Mouse (Mus musculus) midbrain, embryonic 16.5 days (tissue): ENCODE measurements around the gene Emid1. TPM values are rescaled to one million over a fixed set of nuclear protein-coding genes. Genes with fewer than 3 reads are reported as not detected.
A peak's percentile ranks its signal among the peaks of the same experiment; 100 is the strongest.

Experiments
- ATAC-seq: fragments of 200-750 bp; cut with Nextera tagmentation; 2 replicates; pipeline ENCODE4 v1.8.0; 2017; ENCODE audit warnings: moderate TSS enrichment
- H3K27ac ChIP-seq: fragments of 300-500 bp; sonication (generic); 2 replicates; pipeline ENCODE4 v1.5.1; 2014; ENCODE audit warnings: mild to moderate bottlenecking, low read length, mixed read lengths
- H3K27me3 ChIP-seq: fragments of 300-500 bp; sonication (generic); 2 replicates; pipeline ENCODE4 v1.6.1; 2014; ENCODE audit warnings: low read depth, low read length, mixed read lengths; ENCODE audit not compliant: control insufficient read depth, insufficient read depth
- H3K36me3 ChIP-seq: fragments of 300-500 bp; sonication (generic); 2 replicates; pipeline ENCODE4 v1.6.1; 2014; ENCODE audit warnings: mild to moderate bottlenecking, low read length, moderate library complexity, mixed read lengths; ENCODE audit not compliant: control insufficient read depth, insufficient read depth
- H3K4me1 ChIP-seq: fragments of 300-500 bp; sonication (generic); 2 replicates; pipeline ENCODE4 v1.6.1; 2014; ENCODE audit warnings: mild to moderate bottlenecking, low read length, mixed read lengths; ENCODE audit not compliant: control insufficient read depth, insufficient read depth
- H3K4me2 ChIP-seq: fragments of 300-500 bp; sonication (generic); 2 replicates; pipeline ENCODE4 v1.6.1; 2014; ENCODE audit warnings: mild to moderate bottlenecking, low read length, mixed read lengths
- H3K4me3 ChIP-seq: fragments of 300-500 bp; sonication (generic); 2 replicates; pipeline ENCODE4 v1.5.1; 2014; ENCODE audit warnings: low read depth, mild to moderate bottlenecking, low read length, moderate library complexity, mixed read lengths
- H3K9ac ChIP-seq: fragments of 300-500 bp; sonication (generic); 2 replicates; pipeline ENCODE4 v1.6.1; 2014; ENCODE audit warnings: low read depth, low read length, mixed read lengths
- H3K9me3 ChIP-seq: fragments of 300-500 bp; sonication (generic); replicated peaks from 2 replicates; pipeline ENCODE4 v1.6.1; 2014; ENCODE audit warnings: mild to moderate bottlenecking, low read length, mixed read lengths; ENCODE audit not compliant: control insufficient read depth, poor library complexity, severe bottlenecking
- WGBS: fragments of 180-500 bp; shearing (Covaris S2); extraction: QIAGEN DNeasy Blood & Tissue Kit; methylation state at CpG from one replicate; pipeline ENCODE4 v1.1.7; 2014; 5-methylcytosine and 5-hydroxymethylcytosine counted together
- polyA plus RNA-seq: library from polyadenylated mRNA; unstranded; fragments of >200 nt; fragmentation: Nextera tagmentation; extraction: Ambion mirVana; gene quantifications from 2 replicates; pipeline ENCODE4 v1.2.1, GENCODE M21; 2015

Gene Emid1
- polyA plus RNA-seq, 1 experiment from 2014 or later = 12.4 TPM

DNA sequence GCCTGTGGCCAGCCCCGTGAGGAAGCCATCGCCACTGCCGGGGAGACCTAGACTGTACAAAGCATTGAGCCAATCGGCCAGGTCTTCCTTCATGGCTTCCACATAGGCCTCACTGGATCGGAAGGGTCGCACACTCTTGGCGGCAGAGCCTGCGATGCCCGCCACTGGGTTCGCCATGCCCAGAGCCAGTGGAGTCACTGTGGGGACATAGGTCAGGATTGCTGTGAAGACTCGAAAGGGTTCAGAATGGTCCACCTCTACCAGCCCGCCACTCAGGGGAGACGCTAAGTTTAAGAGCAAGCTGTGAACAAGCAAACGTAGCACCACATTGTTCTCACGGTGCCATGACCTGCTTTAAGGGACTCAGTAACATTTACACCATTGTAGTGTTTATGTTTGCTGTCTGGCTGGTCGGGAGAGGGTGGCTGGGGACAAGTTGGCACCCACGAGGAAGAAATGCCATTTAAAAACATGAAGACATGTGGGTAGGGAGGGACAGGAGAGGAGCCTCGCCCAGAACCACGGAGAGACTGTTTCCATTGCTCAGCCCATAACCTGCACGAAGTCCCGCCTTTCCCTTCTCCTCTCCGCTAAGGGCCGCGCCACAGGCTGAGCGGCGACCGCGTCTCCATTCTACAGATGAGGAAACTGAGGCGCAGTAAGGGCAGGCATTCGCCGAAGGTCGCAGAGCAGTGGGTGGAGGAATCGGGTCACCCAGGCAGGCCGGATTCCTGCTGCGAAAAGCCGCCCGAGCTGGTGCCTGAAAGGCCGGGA lies 87.6 kb downstream of the Emid1 start:
- H3K4me1 ChIP-seq = peaks cover 33% of the 10 kb centered on the region
- peaks cover 40% of the 10 kb centered on the region for H3K27me3 ChIP-seq
- H3K4me3 ChIP-seq = peak overlapping the region; percentile 70
- WGBS = 17% methylated on average over 38 of the region's 38 CpGs
- peaks cover 15% of the 10 kb centered on the region for H3K36me3 ChIP-seq
- H3K4me2 ChIP-seq = peak overlapping the region; percentile 79
- ATAC-seq = peak; percentile 24
- H3K9me3 ChIP-seq = no peaks in the 10 kb centered on the region
- peak overlapping the region; percentile 77 for H3K9ac ChIP-seq
- H3K27ac ChIP-seq = no peak overlapping the region

DNA sequence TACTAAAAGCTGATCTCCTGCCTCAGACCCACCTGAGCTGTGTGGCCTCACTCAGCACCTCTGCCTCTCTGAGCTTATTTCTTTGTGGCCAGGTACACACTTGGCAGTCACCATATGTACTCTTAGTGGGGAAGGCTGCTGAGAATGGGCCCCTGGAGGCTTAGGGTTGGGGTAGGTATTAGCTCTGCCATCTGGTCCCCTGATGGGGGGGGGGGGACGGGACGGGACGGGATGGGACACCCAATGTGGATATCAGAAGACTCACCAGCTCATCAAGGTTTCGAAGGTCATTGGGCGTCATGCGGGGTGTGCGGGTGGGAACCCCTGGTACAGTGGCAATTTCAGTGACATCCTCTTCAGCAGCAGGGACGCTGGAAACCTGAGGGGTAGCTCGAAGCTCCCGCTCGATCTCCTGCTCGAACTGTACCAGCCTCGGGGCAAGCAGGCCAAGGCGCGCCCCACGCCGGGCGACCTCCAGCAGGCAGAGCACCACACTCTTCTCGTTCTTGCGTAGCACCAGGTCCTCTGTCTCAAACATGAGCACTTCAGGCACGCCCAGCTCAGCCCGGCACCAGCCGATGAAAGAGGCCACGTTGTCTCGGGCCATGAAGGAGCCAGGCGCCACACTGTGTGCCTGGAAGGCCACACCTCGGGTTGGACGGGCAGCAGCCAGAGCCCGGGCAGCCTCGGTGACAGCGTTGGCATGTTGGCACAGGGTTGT lies 88.3 kb downstream of the Emid1 start:
- Histone ChIP-seq H3K4me1 (peaks cover 33% of the 10 kb centered on the region), H3K4me2 (peak overlapping the region; percentile 79), H3K27me3 (peaks cover 45% of the 10 kb centered on the region), H3K9ac (peak overlapping the region; percentile 36; the same call in 1 of the 2 replicates), H3K36me3 (peaks cover 11% of the 10 kb centered on the region), H3K9me3 (no peaks in the 10 kb centered on the region), H3K4me3 (peak overlapping the region; percentile 70), H3K27ac (no peak overlapping the region)
- peak; percentile 1; the same call in 1 of the 2 replicates for ATAC-seq
- 54% methylated on average over 30 of the region's 31 CpGs for WGBS

DNA sequence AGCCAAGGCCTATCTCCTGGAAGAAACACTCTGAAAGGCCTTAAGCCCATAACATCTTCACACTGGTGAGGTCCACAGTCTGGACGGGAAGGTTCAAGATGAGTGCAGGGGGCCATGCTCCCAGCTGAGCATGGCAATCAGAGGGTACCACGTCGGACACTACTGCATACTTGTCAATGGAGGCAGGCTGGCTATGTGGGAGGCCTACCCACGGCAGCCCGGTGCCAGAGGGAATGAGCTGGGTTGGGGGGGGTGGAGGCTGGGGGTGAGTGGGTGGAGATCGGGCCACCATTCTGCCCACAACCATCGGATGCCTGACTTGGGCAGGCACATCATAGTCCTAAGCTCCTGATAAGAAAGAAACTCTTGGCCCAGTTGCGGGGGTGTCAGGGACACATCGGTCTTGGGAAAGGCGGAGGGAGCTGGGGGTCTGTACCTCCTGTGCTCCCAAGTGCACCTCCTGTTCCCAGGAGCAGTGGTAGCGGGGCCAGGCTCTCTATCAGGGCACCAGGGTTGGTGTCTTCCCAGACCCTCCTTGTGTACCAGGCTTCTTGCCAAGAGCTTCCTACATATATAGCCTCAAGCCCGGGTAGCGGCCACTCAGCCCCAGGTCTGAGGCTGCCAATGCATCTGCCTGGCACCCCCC lies 89.1 kb downstream of the Emid1 start:
- no peak for ATAC-seq
- Histone ChIP-seq H3K9ac (no peak overlapping the region), H3K4me1 (peaks cover 37% of the 10 kb centered on the region), H3K4me3 (no peak overlapping the region), H3K27me3 (peaks cover 45% of the 10 kb centered on the region), H3K4me2 (peak overlapping the region; percentile 58; the same call in 1 of the 2 replicates), H3K36me3 (peaks cover 4% of the 10 kb centered on the region; the same call in 1 of the 2 replicates), H3K27ac (no peak overlapping the region), H3K9me3 (no peaks in the 10 kb centered on the region)
- WGBS = 63% methylated on average over 13 of the region's 13 CpGs

DNA sequence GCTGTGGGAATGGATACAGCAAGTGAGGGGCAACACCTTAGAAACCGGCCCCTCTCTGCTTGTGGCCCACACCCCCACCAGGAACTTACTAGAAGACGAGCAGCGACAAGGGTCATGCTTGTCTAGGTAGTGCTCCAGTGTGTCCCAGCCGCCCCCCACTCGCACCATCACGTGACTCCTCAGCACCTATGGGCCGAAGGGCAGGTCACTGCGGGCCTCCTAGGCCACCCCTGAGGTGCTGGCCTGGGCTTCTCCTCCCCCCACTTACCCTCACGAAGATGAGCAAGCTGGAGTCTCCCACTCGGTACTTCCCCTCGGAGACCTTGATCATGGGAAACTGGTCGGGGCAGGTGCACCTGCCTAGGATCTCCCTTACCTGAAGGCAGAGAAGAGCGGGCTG lies 89.7 kb downstream of the Emid1 start:
- peaks cover 38% of the 10 kb centered on the region for H3K4me1 ChIP-seq

DNA sequence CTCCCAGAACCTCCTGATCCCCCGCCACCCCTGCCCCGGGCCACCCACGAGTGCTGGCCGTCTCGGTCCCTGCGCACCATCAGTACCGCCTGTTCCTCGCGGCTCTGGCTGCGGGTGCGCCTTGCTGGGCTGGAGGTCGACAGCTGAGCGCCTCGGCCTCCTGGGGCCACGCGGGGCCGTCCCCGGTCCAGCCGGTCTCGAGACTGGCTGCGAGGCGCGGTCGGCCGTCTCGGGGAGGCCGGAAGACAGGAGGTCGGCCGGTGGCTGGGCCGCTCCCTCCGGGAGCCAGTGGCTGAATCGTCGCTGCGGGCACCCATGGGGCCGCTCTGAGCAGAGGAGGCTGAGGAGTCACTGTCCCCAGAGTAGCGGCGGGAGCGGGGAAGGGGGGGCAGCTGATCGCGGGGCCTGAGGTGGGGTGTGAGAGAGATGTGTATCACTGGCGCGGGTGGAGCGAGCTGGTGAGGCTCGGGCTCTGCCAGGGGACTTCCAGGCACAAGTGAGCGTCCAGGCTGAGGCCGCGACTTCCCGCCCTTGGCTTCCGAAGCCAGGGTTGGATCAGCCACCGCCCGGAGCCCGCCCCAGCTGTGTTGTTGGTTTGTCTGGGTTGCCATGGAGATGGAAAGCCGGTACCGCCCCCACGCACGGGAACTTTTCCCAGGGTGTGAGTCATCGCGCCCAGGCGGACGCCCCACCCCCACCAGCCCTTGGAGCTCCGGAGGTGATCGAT lies 90.5 kb downstream of the Emid1 start:
- no peak overlapping the region for H3K27ac ChIP-seq
- peaks cover 41% of the 10 kb centered on the region for H3K4me1 ChIP-seq
- peak overlapping the region; percentile 58 for H3K4me2 ChIP-seq
- H3K9ac ChIP-seq = peak overlapping the region; percentile 51
- no peak for ATAC-seq
- H3K4me3 ChIP-seq = peak overlapping the region; percentile 25
- H3K27me3 ChIP-seq = peaks cover 55% of the 10 kb centered on the region
- no peaks in the 10 kb centered on the region for H3K36me3 ChIP-seq
- H3K9me3 ChIP-seq = no peaks in the 10 kb centered on the region
- WGBS = 3% methylated on average over 60 of the region's 62 CpGs

More for the DNA sequence above, 89.7 kb downstream of the Emid1 start:
- Histone ChIP-seq H3K27me3 (peaks cover 48% of the 10 kb centered on the region), H3K9ac (peak overlapping the region; percentile 51; the same call in 1 of the 2 replicates), H3K27ac (no peak overlapping the region), H3K36me3 (no peaks in the 10 kb centered on the region), H3K4me2 (peak overlapping the region; percentile 58), H3K4me3 (peak overlapping the region; percentile 25), H3K9me3 (no peaks in the 10 kb centered on the region)
- ATAC-seq = no peak
- WGBS = 18% methylated on average over 13 of the region's 13 CpGs

DNA sequence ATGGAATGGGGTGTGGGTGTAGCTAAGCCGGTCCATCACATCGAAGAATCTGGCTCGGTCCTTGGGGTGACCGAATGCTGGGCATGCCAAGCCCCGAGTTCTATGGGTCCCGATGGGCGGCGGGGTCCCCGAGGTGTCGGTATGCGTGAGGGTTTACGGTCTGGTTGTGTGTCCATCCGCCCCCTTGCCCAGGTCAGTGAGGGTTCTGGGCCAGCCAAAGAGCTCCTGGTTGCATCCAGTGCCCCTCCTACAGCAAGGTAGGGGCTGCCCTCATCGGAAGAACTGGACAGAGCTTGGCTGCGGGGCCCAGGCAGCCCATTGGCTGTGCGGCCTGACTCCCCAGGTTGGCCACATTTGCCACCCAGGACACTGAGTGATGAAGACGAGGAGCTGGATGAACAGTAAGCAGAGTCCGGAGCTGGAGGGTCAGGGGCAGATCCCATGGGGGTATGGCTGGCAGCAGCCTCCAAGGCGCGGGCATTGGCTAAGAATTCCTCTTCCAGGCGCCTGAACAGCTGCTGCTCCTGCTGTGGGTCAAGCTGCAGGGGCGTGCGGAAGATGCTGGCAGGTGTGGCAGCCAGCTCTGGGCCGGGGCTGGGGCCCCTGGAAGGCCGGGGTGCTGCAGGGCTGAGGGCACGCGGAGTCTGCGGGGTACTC lies 91.2 kb downstream of the Emid1 start:
- WGBS = 52% methylated on average over 27 of the region's 28 CpGs
- no peak for ATAC-seq
- peak overlapping the region; percentile 58 for H3K4me2 ChIP-seq
- no peak overlapping the region; the same call in 1 of the 2 replicates for H3K4me3 ChIP-seq
- peaks cover 47% of the 10 kb centered on the region for H3K4me1 ChIP-seq
- peaks cover 61% of the 10 kb centered on the region for H3K27me3 ChIP-seq
- no peaks in the 10 kb centered on the region for H3K36me3 ChIP-seq
- no peak overlapping the region for H3K27ac ChIP-seq
- peak overlapping the region; percentile 51 for H3K9ac ChIP-seq
- H3K9me3 ChIP-seq = no peaks in the 10 kb centered on the region

DNA sequence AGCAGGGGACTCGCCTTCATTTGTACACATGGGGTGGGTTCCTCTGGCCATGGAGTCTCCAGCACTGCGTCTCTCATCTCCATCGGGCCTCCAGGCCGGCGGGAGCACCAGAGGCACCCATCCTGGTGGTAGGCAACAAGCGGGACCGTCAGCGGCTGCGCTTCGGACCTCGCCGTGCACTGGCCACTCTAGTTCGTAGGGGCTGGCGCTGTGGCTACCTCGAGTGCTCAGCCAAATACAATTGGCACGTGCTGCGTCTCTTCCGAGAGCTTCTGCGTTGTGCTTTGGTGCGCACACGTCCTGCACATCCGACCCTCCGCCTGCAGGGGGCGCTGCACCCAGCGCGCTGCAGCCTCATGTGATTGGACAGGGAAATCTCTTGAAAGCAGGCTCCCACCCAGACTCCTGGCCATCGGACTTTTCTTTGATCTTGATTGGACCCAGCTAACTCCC lies 92.3 kb downstream of the Emid1 start:
- Histone ChIP-seq H3K4me3 (no peak overlapping the region), H3K27me3 (peaks cover 61% of the 10 kb centered on the region), H3K4me2 (no peak overlapping the region), H3K36me3 (no peaks in the 10 kb centered on the region), H3K4me1 (peaks cover 47% of the 10 kb centered on the region), H3K27ac (no peak overlapping the region), H3K9ac (no peak overlapping the region), H3K9me3 (no peaks in the 10 kb centered on the region)
- WGBS = 10% methylated on average over 27 of the region's 27 CpGs
- no peak for ATAC-seq

DNA sequence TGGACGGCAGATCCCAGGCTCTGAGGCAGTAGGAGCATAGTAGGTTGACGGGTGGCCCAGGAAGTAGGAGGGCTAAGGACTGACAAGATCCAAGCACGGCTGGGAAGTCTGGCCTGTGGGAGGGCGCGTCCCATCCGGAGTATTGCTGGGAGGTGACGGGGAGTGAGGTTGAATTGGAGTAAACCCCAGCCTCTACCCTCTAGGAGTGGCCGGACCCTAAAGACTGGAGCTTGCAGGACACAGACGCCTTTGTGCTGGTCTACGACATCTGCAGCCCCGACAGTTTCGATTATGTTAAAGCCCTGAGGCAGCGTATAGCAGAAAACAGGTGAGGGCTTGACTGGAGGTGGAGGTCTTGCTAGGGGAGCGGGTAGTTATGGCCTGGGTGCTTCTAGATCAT lies 92.8 kb downstream of the Emid1 start:
- Histone ChIP-seq H3K9me3 (no peaks in the 10 kb centered on the region), H3K4me3 (no peak overlapping the region), H3K27ac (no peak overlapping the region), H3K36me3 (no peaks in the 10 kb centered on the region), H3K9ac (no peak overlapping the region), H3K4me2 (no peak overlapping the region), H3K4me1 (peaks cover 46% of the 10 kb centered on the region), H3K27me3 (peaks cover 61% of the 10 kb centered on the region)
- 27% methylated on average over 14 of the region's 14 CpGs for WGBS
- ATAC-seq = no peak
